Mouse (Mus musculus): ENCODE results near the gene Susd6. TPM values are rescaled to one million over a fixed set of nuclear protein-coding genes. Genes with fewer than 3 reads are reported as not detected.

The Susd6 gene
- polyA plus RNA-seq, 2 experiments: 11.1 to 11.6 TPM

- DNase-seq (ENCODE audit: low read depth in 3 of 3, low spot score in 3 of 3) (no peak), ATAC-seq (ENCODE audit: insufficient read depth) (no peak)
- no peaks in the 10 kb centered on the region for H3K27me3 ChIP-seq (ENCODE audit: control insufficient read depth, insufficient read depth, low read length)
- H3K9ac ChIP-seq (replicated peaks): no peak overlapping the region
- 31% methylated on average over 1 of the region's 1 CpGs for WGBS (ENCODE audit: insufficient replicate concordance)
- H3K9me3 ChIP-seq (ENCODE audit: control insufficient read depth, low read length): no peaks in the 10 kb centered on the region
- no peak overlapping the region for H3K4me3 ChIP-seq (ENCODE audit: insufficient read depth in 1 of 2, low read depth in 2 of 2, low read length in 2 of 2)
- no peak for TF ChIP-seq EP300 (IDR thresholded peaks at IDR 0.05; ENCODE audit: low read depth)
- no peak for TF ChIP-seq CTCF (IDR thresholded peaks at IDR 0.05; ENCODE audit: low read depth)
- no peak overlapping the region for H3K27ac ChIP-seq
- H3K4me2 ChIP-seq (ENCODE audit: low read depth): no peak overlapping the region
- no peaks in the 10 kb centered on the region for H3K36me3 ChIP-seq (replicated peaks; ENCODE audit: control insufficient read depth, insufficient read depth, low read depth)
- H3K4me1 ChIP-seq (replicated peaks; ENCODE audit: control insufficient read depth in 2 of 2, insufficient read depth in 2 of 2, low read length in 1 of 2): peaks cover 0 to 7% of the 10 kb centered on the region in 2 experiments
These were observed 71.6 kb downstream of the Susd6 start for GRCm38 (mm10) chr12:80861916-80862315.

DNA sequence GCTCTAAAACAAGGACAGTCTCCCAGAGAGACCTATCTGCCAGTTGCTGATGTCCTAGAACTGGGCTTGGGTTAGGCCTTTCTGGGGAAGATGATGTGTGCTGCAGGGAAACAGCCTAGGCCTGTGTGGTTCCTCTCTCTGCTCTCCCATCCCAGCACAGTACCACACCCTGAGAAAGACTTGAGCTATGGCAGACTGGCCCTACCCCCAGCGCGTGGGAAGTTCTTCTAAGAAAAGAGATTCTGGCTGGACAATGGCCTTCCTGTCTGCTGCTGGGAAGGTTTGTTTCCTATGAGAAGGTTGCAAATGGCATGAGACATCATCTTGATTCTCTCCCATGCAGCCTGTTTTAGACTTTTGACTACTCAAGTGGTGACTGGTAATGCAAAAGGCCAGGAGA lies 73.1 kb downstream of the Susd6 start:
- DNase-seq (ENCODE audit: low read depth in 3 of 3, low spot score in 3 of 3): no peak
- H3K4me3 ChIP-seq (ENCODE audit: insufficient read depth in 1 of 2, low read depth in 2 of 2, low read length in 2 of 2): no peak overlapping the region
- peaks cover 0 to 7% of the 10 kb centered on the region in 2 experiments for H3K4me1 ChIP-seq (replicated peaks; ENCODE audit: control insufficient read depth in 2 of 2, insufficient read depth in 2 of 2, low read length in 1 of 2)
- no peak for TF ChIP-seq CTCF (IDR thresholded peaks at IDR 0.05; ENCODE audit: low read depth)
- no peak for TF ChIP-seq EP300 (IDR thresholded peaks at IDR 0.05; ENCODE audit: low read depth)
- WGBS (ENCODE audit: insufficient replicate concordance): 68% methylated on average over 2 of the region's 2 CpGs
- no peaks in the 10 kb centered on the region for H3K27me3 ChIP-seq (ENCODE audit: control insufficient read depth, insufficient read depth, low read length)
- ATAC-seq (ENCODE audit: insufficient read depth): no peak
- no peak overlapping the region for H3K4me2 ChIP-seq (ENCODE audit: low read depth)
- no peaks in the 10 kb centered on the region for H3K9me3 ChIP-seq (ENCODE audit: control insufficient read depth, low read length)
- H3K36me3 ChIP-seq (replicated peaks; ENCODE audit: control insufficient read depth, insufficient read depth, low read depth): peaks cover 2% of the 10 kb centered on the region; the same call in 1 of the 2 replicates
- H3K27ac ChIP-seq: no peak overlapping the region
- H3K9ac ChIP-seq (replicated peaks): no peak overlapping the region

GRCm38 (mm10) chr12:80865175-80865574 lies 74.9 kb downstream of the Susd6 start:
- H3K4me1 ChIP-seq (replicated peaks; ENCODE audit: control insufficient read depth in 2 of 2, insufficient read depth in 2 of 2, low read length in 1 of 2): peaks cover 0 to 7% of the 10 kb centered on the region in 2 experiments
- no peak for ATAC-seq (ENCODE audit: insufficient read depth)
- TF ChIP-seq EP300 (IDR thresholded peaks at IDR 0.05; ENCODE audit: low read depth) (no peak), CTCF (IDR thresholded peaks at IDR 0.05; ENCODE audit: low read depth) (no peak)

GRCm38 (mm10) chr12:80866023-80866422 lies 75.7 kb downstream of the Susd6 start:
- H3K9ac ChIP-seq (replicated peaks): no peak overlapping the region
- ATAC-seq (ENCODE audit: insufficient read depth) (no peak), DNase-seq (ENCODE audit: low read depth in 3 of 3, low spot score in 3 of 3) (no peak)
- no peak overlapping the region for H3K4me3 ChIP-seq (ENCODE audit: insufficient read depth in 1 of 2, low read depth in 2 of 2, low read length in 2 of 2)
- peaks cover 24% of the 10 kb centered on the region for H3K36me3 ChIP-seq (replicated peaks; ENCODE audit: control insufficient read depth, insufficient read depth, low read depth)
- H3K4me1 ChIP-seq (replicated peaks; ENCODE audit: control insufficient read depth in 2 of 2, insufficient read depth in 2 of 2, low read length in 1 of 2): peaks cover 6 to 7% of the 10 kb centered on the region in 2 experiments
- no peak overlapping the region for H3K4me2 ChIP-seq (ENCODE audit: low read depth)
- no peaks in the 10 kb centered on the region for H3K27me3 ChIP-seq (ENCODE audit: control insufficient read depth, insufficient read depth, low read length)
- TF ChIP-seq CTCF (IDR thresholded peaks at IDR 0.05; ENCODE audit: low read depth) (no peak), EP300 (IDR thresholded peaks at IDR 0.05; ENCODE audit: low read depth) (no peak)
- WGBS (ENCODE audit: insufficient replicate concordance): 90% methylated on average over 2 of the region's 2 CpGs
- H3K9me3 ChIP-seq (ENCODE audit: control insufficient read depth, low read length): no peaks in the 10 kb centered on the region
- H3K27ac ChIP-seq: no peak overlapping the region

More at GRCm38 (mm10) chr12:80865175-80865574, 74.9 kb downstream of the Susd6 start:
- Histone ChIP-seq H3K4me2 (ENCODE audit: low read depth) (no peak overlapping the region), H3K27ac (no peak overlapping the region), H3K27me3 (ENCODE audit: control insufficient read depth, insufficient read depth, low read length) (no peaks in the 10 kb centered on the region), H3K36me3 (replicated peaks; ENCODE audit: control insufficient read depth, insufficient read depth, low read depth) (peaks cover 18% of the 10 kb centered on the region), H3K9ac (replicated peaks) (no peak overlapping the region), H3K9me3 (ENCODE audit: control insufficient read depth, low read length) (no peaks in the 10 kb centered on the region), H3K4me3 (ENCODE audit: insufficient read depth in 1 of 2, low read depth in 2 of 2, low read length in 2 of 2) (no peak overlapping the region)
- DNase-seq (ENCODE audit: low read depth in 3 of 3, low spot score in 3 of 3): no peak
- WGBS (ENCODE audit: insufficient replicate concordance): 85% methylated on average over 4 of the region's 4 CpGs

DNA sequence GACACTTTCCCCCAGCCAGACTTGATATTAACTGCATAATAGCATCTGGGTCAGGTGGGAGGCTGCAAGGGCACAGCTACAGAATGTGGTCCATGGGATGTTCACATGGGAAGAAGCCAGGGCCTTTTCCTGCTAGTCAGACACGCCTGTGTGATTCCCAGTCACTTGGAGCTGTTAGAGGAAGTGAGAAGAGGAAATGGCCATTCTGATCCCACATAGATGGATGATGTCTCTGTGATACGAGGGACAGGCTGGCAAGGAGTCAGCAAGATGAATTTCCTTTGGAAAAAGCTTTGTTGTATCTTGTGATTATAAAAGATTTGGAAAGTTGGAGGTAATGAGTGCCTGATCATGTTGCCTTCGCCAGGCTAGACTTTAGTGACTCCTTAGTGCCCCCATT lies 76.8 kb downstream of the Susd6 start:
- H3K36me3 ChIP-seq (replicated peaks; ENCODE audit: control insufficient read depth, insufficient read depth, low read depth): peaks cover 29% of the 10 kb centered on the region
- DNase-seq (ENCODE audit: low read depth in 3 of 3, low spot score in 3 of 3): no peak
- no peak overlapping the region for H3K4me3 ChIP-seq (ENCODE audit: insufficient read depth in 1 of 2, low read depth in 2 of 2, low read length in 2 of 2)
- H3K27ac ChIP-seq: no peak overlapping the region
- no peaks in the 10 kb centered on the region for H3K27me3 ChIP-seq (ENCODE audit: control insufficient read depth, insufficient read depth, low read length)
- no peak overlapping the region for H3K9ac ChIP-seq (replicated peaks)
- no peak for ATAC-seq (ENCODE audit: insufficient read depth)
- no peak for TF ChIP-seq EP300 (IDR thresholded peaks at IDR 0.05; ENCODE audit: low read depth)
- no peak for TF ChIP-seq CTCF (IDR thresholded peaks at IDR 0.05; ENCODE audit: low read depth)
- H3K9me3 ChIP-seq (ENCODE audit: control insufficient read depth, low read length): no peaks in the 10 kb centered on the region
- peaks cover 2 to 6% of the 10 kb centered on the region in 2 experiments; a peak in 3 of 4 replicates for H3K4me1 ChIP-seq (replicated peaks; ENCODE audit: control insufficient read depth in 2 of 2, insufficient read depth in 2 of 2, low read length in 1 of 2)
- 71% methylated on average over 3 of the region's 3 CpGs for WGBS (ENCODE audit: insufficient replicate concordance)
- H3K4me2 ChIP-seq (ENCODE audit: low read depth): no peak overlapping the region

Measured in liver, embryonic 14.5 days (tissue).